Mouse (Mus musculus) lung, postnatal 0 days (tissue): ENCODE measurements around the gene Zscan18. TPM values are rescaled to one million over a fixed set of nuclear protein-coding genes. Genes with fewer than 3 reads are reported as not detected.

Source experiments
- ATAC-seq: fragments of 200-750 bp; cut with Nextera tagmentation; 2 replicates; pipeline ENCODE4 v1.8.0; 2017; ENCODE audit warnings: moderate library complexity
- DNase-seq: peaks from one replicate; pipeline ENCODE4 v3.0.0-alpha.2; 2016; ENCODE audit warnings: low spot score
- H3K27ac ChIP-seq: fragments of 300-500 bp; sonication (generic); 2 replicates; pipeline ENCODE4 v1.5.1; 2014; ENCODE audit warnings: antibody characterized with exemption, mild to moderate bottlenecking, low read length, mixed read lengths
- H3K27me3 ChIP-seq: fragments of 300-500 bp; sonication (generic); replicated peaks from 2 replicates; pipeline ENCODE4 v1.6.1; 2014; ENCODE audit warnings: low read length, mixed read lengths; ENCODE audit not compliant: insufficient read depth
- H3K36me3 ChIP-seq: fragments of 300-500 bp; sonication (generic); 2 replicates; pipeline ENCODE4 v1.6.1; 2014; ENCODE audit warnings: low read length, mixed read lengths; ENCODE audit not compliant: insufficient read depth
- H3K4me1 ChIP-seq: fragments of 300-500 bp; sonication (generic); 2 replicates; pipeline ENCODE4 v1.6.1; 2014; ENCODE audit warnings: antibody characterized with exemption, low read depth, low read length, mixed read lengths; ENCODE audit not compliant: insufficient read depth
- H3K4me2 ChIP-seq: fragments of 300-500 bp; sonication (generic); replicated peaks from 2 replicates; pipeline ENCODE4 v1.6.1; 2014; ENCODE audit warnings: low read depth, mild to moderate bottlenecking, low read length, moderate library complexity, mixed read lengths
- H3K4me3 ChIP-seq: fragments of 300-500 bp; sonication (generic); 2 replicates; pipeline ENCODE4 v1.5.1; 2014; ENCODE audit warnings: low read depth, low read length
- H3K9ac ChIP-seq: fragments of 300-500 bp; sonication (generic); replicated peaks from 2 replicates; pipeline ENCODE4 v1.6.1; 2014; ENCODE audit warnings: low read depth, mild to moderate bottlenecking
- H3K9me3 ChIP-seq: fragments of 300-500 bp; sonication (generic); 2 replicates; pipeline ENCODE4 v1.6.1; 2016; ENCODE audit warnings: low read length, mixed read lengths
- CTCF ChIP-seq: IDR thresholded peaks from 2 replicates; pipeline ENCODE4 v1.5.1; 2016; ENCODE audit warnings: antibody characterized with exemption, mild to moderate bottlenecking
- EP300 ChIP-seq: IDR thresholded peaks from 2 replicates; pipeline ENCODE4 v1.6.1; 2016; ENCODE audit warnings: antibody characterized with exemption, mild to moderate bottlenecking, control low read depth
- WGBS: fragments of 180-500 bp; shearing (Covaris S2); extraction: QIAGEN DNeasy Blood & Tissue Kit; methylation state at CpG from one replicate; pipeline ENCODE4 v1.1.7; 2014; 5-methylcytosine and 5-hydroxymethylcytosine counted together
- polyA plus RNA-seq: library from polyadenylated mRNA; unstranded; fragments of >200 nt; fragmentation: Nextera tagmentation; extraction: Ambion mirVana; gene quantifications from 2 replicates; pipeline ENCODE4 v1.2.1, GENCODE M21; 2015

Zscan18 gene
- polyA plus RNA-seq: 1.3 and 2.0 TPM in 2 replicates

DNA sequence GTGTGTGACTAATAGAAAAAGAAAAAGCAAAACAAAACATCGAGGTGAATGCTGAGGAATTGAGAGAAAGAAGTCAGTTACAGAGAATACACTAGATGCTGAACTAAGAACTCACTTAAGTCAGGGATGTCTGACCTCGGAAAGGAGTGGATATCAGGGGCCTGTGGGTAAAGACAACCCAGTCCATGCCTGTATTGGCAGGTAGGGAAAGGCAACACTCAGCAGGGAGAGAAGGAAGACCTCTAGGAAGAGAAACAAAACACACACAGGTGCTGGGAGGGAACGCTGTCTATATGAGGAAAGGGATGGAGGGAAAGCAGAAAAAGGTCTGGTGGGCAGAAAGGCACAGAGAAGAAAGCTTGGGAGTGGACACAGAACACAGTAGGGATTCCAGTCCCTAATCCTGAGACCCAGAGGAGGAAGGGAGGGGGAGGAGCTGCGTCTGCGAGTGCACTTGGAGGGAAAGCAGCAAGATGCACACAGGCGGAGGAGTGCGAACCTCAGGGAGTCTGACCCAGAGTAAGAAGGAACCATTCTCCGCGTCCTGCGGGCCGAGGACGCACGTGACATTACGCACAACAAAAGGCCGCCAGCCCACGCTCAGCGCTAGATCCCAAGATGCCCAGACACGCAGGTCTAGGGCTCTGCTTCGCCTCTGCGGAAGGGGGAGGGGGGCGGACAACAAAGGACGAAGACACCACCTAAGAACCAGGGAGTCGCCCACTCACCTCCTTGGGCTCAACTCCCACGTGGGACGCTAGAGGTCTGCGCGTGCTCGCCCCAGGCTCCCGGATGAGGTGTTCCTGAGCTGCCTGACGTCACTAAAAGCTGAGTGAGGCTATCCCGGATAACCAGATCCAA is at the start of gene Zscan18:
Zscan18 (minus strand) TSS at position 770 of the 861 bp plus-strand sequence.
- DNase-seq (peak; percentile 83), ATAC-seq (peak; percentile 97)
- no peaks in the 10 kb centered on the region for H3K27me3 ChIP-seq
- 0 out of 2 replicates have a peak, but pooled peaks cover 5% of the 10 kb centered on the region for H3K36me3 ChIP-seq
- no peak for TF ChIP-seq CTCF
- TF ChIP-seq EP300: no peak
- no peaks in the 10 kb centered on the region for H3K4me1 ChIP-seq
- H3K27ac ChIP-seq: no peak within 1 kb of the TSS
- H3K4me2 ChIP-seq: peak within 1 kb of the TSS; percentile 64
- H3K9ac ChIP-seq: peak within 1 kb of the TSS; percentile 55
- 9% methylated on average over 30 of the region's 31 CpGs for WGBS
- H3K9me3 ChIP-seq: no peaks in the 10 kb centered on the region
- H3K4me3 ChIP-seq: peak within 1 kb of the TSS; percentile 44

DNA sequence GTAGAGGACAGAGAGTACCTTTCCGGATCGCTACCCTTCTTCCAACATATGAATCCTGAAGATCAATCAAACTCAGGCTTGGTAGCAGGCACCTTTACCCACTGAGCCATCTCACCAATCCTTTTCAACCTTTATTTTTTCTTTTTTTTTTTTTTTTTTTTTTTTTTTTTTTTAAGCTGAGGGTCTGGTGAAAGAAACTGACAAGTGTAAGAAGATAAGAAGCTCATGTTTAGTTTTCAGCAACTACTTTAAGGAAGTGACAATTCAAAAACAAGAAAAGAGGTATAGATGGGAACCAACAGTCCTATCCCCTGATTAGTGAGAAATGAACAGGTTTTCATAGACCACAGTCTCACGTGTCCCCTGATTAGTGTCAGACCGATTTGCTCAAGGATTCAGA is 32.3 kb upstream of the Zscan18 start:
- DNase-seq (no peak), ATAC-seq (no peak)
- no peaks in the 10 kb centered on the region for H3K4me1 ChIP-seq
- TF ChIP-seq EP300 (no peak), CTCF (no peak)
- H3K27ac ChIP-seq: 0 out of 2 replicates have a peak overlapping the region, but pooled peaks have one; percentile 80
- H3K9ac ChIP-seq: no peak overlapping the region
- WGBS: 93% methylated on average over 4 of the region's 4 CpGs
- peaks cover 15% of the 10 kb centered on the region for H3K9me3 ChIP-seq
- H3K4me2 ChIP-seq: peak overlapping the region; percentile 59
- H3K27me3 ChIP-seq: no peaks in the 10 kb centered on the region
- H3K36me3 ChIP-seq: peaks cover 26% of the 10 kb centered on the region; the same call in 1 of the 2 replicates
- H3K4me3 ChIP-seq: peak overlapping the region; percentile 67

DNA sequence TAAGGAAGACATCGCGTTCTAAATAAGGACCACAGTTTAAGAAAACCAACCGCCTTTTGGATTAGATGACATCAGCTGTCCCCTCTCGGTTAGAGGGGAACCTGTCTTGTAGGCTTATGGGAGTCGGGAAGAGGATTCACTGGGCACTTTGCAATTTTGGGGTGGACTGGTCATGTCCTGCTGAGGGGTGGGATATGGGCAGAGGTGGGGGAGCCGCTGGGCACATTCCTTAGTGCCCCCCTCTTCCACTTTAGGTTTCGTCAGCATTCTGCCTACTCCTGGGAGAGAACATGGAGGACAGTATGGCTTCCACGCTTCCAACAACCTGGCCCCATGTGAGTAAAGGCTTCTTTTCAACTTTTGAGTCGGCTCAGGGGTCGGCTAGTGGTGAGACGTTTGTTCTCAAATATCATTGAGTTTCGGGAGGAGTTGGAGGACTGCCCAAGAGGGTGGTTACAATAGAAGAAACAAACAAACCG is 31.8 kb upstream of the Zscan18 start:
- Histone ChIP-seq H3K27me3 (no peaks in the 10 kb centered on the region), H3K4me1 (no peaks in the 10 kb centered on the region), H3K9ac (peak overlapping the region; percentile 63), H3K9me3 (peaks cover 11% of the 10 kb centered on the region), H3K36me3 (peaks cover 23% of the 10 kb centered on the region; the same call in 1 of the 2 replicates), H3K4me3 (peak overlapping the region; percentile 67), H3K4me2 (peak overlapping the region; percentile 59), H3K27ac (peak overlapping the region; percentile 80)
- DNase-seq (peak; percentile 71), ATAC-seq (peak; percentile 39)
- TF ChIP-seq CTCF (no peak), EP300 (no peak)
- WGBS: 19% methylated on average over 13 of the region's 13 CpGs

GRCm38 (mm10) chr7:12834162-12835120 is 31.0 kb upstream of the Zscan18 start, which contains the start of gene Zfp110:
Gene Zfp110, plus strand, starts transcription at chr7:12834761.
- Histone ChIP-seq H3K9ac (peak within 1 kb of the TSS; percentile 63), H3K4me1 (no peaks in the 10 kb centered on the region), H3K9me3 (peaks cover 6% of the 10 kb centered on the region), H3K4me2 (peak within 1 kb of the TSS; percentile 59), H3K27me3 (no peaks in the 10 kb centered on the region), H3K27ac (peak within 1 kb of the TSS; percentile 80), H3K36me3 (peaks cover 17% of the 10 kb centered on the region; the same call in 1 of the 2 replicates), H3K4me3 (peak within 1 kb of the TSS; percentile 67)
- TF ChIP-seq CTCF (peak; percentile 47), EP300 (peak; percentile 20)
- ATAC-seq (peak; percentile 98), DNase-seq (peak; percentile 96)
- WGBS: 2% methylated on average over 47 of the region's 47 CpGs

DNA sequence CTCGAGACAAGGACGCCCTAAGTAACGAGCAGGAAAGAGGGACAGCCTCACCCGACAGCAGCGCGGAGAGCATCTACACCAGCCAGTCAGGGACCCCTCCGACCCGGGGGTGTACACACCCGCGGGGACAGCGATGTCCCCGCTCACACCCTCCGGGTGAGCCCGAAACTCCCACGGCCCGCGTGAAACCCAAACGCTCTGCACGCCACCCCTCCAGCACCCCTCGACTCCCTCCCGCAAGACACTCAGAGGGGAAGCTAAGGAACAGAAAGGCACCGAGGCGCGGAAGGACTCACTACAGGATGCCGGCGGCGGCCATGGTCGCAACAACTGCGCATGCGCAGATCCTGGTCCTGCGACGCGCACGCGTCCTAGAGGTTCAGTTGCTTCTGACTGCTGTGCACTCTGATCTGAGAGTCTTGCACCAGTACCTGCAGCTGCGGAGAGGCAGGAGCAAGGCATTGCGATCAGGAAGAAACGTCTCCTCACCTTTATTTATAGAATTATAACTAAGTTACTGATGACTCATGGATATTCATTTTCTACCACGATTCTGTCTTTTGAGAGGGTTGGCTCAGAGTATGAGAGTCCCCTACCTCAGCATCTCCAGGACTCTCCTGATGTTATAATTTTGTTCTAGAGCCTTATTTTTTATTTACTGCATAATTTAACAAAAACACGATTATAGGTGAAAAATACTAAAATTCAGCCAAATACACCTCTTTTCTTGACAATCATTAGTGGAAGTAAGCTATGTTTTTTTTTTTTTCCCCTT is 15.3 kb upstream of the Zscan18 start, which contains the start of gene Zfp329:
Zfp329 (minus strand) TSS at position 338 of the 775 bp plus-strand sequence.
- Histone ChIP-seq H3K27me3 (no peaks in the 10 kb centered on the region), H3K4me1 (no peaks in the 10 kb centered on the region), H3K9ac (peak within 1 kb of the TSS; percentile 81), H3K9me3 (peaks cover 11% of the 10 kb centered on the region; the same call in 1 of the 2 replicates), H3K4me3 (peak within 1 kb of the TSS; percentile 90), H3K36me3 (no peaks in the 10 kb centered on the region), H3K4me2 (peak within 1 kb of the TSS; percentile 71), H3K27ac (peak within 1 kb of the TSS; percentile 51)
- TF ChIP-seq EP300 (no peak), CTCF (peak; percentile 13; the same call in 1 of the 2 replicates)
- peak; percentile 99 for ATAC-seq
- WGBS: under 1% methylated on average over 39 of the region's 40 CpGs
- DNase-seq: peak; percentile 96
